Mouse (Mus musculus): ENCODE data around the gene H2al1e.

- TF ChIP-seq CTCF (IDR thresholded peaks at IDR 0.05; ENCODE audit: borderline replicate concordance, control insufficient read depth, extremely low read depth, insufficient read depth, low read length, poor library complexity) (no peak), POLR2A (IDR thresholded peaks at IDR 0.05; ENCODE audit: control insufficient read depth, extremely low read depth, insufficient read depth, low read length, poor library complexity) (no peak)
Measured at GRCm38 (mm10) chrX:11345762-11346161, 34.0 kb downstream of the H2al1e start.
